Mouse (Mus musculus): ENCODE data around the gene Chst1. TPM values are rescaled to one million over a fixed set of nuclear protein-coding genes. Genes with fewer than 3 reads are reported as not detected.

The Chst1 gene
- polyA plus RNA-seq, 1 experiment, result 57.7 TPM

DNA sequence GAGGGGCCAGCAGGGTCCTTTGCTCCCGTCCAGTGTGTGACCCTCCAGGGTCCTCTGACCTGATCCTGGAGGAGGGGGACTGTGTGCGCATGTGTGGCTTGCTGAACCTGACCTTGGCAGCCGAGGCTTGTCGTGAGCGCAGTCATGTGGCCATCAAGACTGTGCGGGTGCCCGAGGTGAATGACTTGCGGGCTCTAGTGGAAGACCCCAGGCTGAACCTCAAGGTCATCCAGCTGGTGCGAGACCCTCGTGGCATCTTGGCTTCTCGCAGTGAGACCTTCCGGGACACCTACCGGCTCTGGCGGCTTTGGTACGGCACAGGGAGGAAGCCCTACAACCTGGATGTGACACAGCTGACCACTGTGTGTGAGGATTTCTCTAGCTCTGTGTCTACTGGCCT is 14.1 kb downstream of the Chst1 start:
- H3K4me3 ChIP-seq (replicated peaks; ENCODE audit: insufficient read depth, low read depth, low read length), result no peak overlapping the region
- WGBS, result 84% methylated on average over 15 of the region's 15 CpGs
- no peak for TF ChIP-seq CTCF (IDR thresholded peaks at IDR 0.05; ENCODE audit: borderline replicate concordance, insufficient read depth, low read depth, low read length)
- no peak for TF ChIP-seq POLR2A (IDR thresholded peaks at IDR 0.05; ENCODE audit: borderline replicate concordance, insufficient read depth, low read length)
- no peak for DNase-seq
- H3K27me3 ChIP-seq (ENCODE audit: control insufficient read depth, insufficient read depth, low read length), result no peaks in the 10 kb centered on the region
- H3K27ac ChIP-seq (ENCODE audit: insufficient read depth, low read length), result no peak overlapping the region
- H3K4me1 ChIP-seq (ENCODE audit: control insufficient read depth, insufficient read depth, low read length), result peaks cover 3% of the 10 kb centered on the region; the same call in 1 of the 2 replicates

DNA sequence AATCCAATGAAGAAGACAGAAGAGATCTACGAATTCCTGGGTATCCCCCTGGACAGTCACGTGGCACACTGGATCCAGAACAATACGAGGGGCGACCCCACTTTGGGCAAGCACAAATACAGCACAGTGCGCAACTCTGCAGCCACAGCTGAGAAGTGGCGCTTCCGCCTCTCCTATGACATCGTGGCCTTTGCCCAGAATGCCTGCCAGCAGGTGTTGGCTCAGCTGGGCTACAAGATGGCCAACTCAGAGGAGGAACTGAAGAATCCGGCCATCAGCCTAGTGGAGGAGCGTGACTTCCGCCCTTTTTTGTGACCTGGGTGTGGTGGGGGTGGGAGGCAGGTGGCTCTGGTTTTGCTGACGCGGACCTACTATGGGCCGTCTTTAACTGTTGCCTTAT is 14.6 kb downstream of the Chst1 start:
- H3K4me3 ChIP-seq (replicated peaks; ENCODE audit: insufficient read depth, low read depth, low read length), result no peak overlapping the region
- WGBS, result 56% methylated on average over 14 of the region's 14 CpGs
- peaks cover 3% of the 10 kb centered on the region; the same call in 1 of the 2 replicates for H3K4me1 ChIP-seq (ENCODE audit: control insufficient read depth, insufficient read depth, low read length)
- no peak for TF ChIP-seq CTCF (IDR thresholded peaks at IDR 0.05; ENCODE audit: borderline replicate concordance, insufficient read depth, low read depth, low read length)
- TF ChIP-seq POLR2A (IDR thresholded peaks at IDR 0.05; ENCODE audit: borderline replicate concordance, insufficient read depth, low read length), result no peak
- H3K27me3 ChIP-seq (ENCODE audit: control insufficient read depth, insufficient read depth, low read length), result no peaks in the 10 kb centered on the region
- no peak overlapping the region for H3K27ac ChIP-seq (ENCODE audit: insufficient read depth, low read length)
- no peak for DNase-seq

DNA sequence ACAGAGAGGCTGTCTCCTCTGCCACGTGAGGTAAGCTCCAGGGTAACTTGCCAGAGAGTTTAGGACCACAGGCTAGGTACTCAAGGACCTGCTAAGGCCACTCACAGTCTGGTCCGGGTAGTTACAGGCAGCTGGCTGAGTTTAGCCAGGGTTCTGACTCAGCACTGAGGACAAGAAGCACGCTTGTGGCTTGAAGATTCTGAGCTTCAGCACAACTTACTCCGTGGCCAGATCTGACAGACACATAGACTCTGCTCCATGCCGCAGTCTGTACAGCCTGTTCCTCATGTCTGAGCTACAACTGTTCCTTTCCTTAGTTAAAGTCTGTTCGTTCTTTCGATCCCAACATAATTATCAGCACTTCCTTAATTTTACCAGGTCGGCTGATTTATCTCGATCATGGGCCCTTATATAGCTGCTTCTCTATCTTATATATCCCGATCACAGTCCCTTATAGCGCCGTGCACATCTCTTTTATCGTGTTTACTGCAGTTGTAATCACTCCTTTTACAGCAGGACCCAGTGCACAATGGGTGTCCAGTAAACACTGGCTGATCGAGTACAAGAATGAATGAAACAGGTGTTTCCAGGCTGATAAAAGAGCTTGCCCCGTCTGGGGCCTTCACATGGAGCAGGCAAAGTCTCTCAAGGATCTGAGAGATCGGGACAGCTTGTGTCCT is 17.7 kb downstream of the Chst1 start:
- 76% methylated on average over 16 of the region's 16 CpGs for WGBS
- no peak for TF ChIP-seq CTCF (IDR thresholded peaks at IDR 0.05; ENCODE audit: borderline replicate concordance, insufficient read depth, low read depth, low read length)
- TF ChIP-seq POLR2A (IDR thresholded peaks at IDR 0.05; ENCODE audit: borderline replicate concordance, insufficient read depth, low read length), result no peak
- no peak for DNase-seq
- Histone ChIP-seq H3K27ac (ENCODE audit: insufficient read depth, low read length) (no peak overlapping the region), H3K4me1 (ENCODE audit: control insufficient read depth, insufficient read depth, low read length) (peaks cover 3% of the 10 kb centered on the region; the same call in 1 of the 2 replicates), H3K4me3 (replicated peaks; ENCODE audit: insufficient read depth, low read depth, low read length) (no peak overlapping the region), H3K27me3 (ENCODE audit: control insufficient read depth, insufficient read depth, low read length) (no peaks in the 10 kb centered on the region)

DNA sequence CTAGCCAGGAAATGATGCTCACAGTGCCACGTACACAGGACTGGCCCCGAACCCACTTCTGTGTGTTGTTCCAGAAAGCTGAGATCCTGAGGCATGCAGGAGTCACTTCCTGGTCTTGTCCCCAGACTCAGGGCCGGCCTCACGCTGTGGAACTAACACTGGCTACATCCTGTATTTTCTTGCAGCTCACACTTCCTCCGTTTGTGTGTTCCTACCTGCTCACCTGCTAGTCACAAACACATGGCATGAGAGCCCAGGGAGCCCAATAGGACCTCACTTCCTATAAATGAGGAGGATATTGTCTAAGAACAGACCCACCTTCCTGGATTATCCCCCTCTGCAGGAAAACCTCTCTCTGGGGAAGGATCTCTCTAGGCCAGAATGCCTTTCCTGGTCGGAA is 18.5 kb downstream of the Chst1 start:
- Histone ChIP-seq H3K27me3 (ENCODE audit: control insufficient read depth, insufficient read depth, low read length) (no peaks in the 10 kb centered on the region), H3K27ac (ENCODE audit: insufficient read depth, low read length) (no peak overlapping the region), H3K4me1 (ENCODE audit: control insufficient read depth, insufficient read depth, low read length) (peaks cover 3% of the 10 kb centered on the region; the same call in 1 of the 2 replicates), H3K4me3 (replicated peaks; ENCODE audit: insufficient read depth, low read depth, low read length) (no peak overlapping the region)
- 81% methylated on average over 6 of the region's 6 CpGs for WGBS
- TF ChIP-seq POLR2A (IDR thresholded peaks at IDR 0.05; ENCODE audit: borderline replicate concordance, insufficient read depth, low read length) (no peak), CTCF (IDR thresholded peaks at IDR 0.05; ENCODE audit: borderline replicate concordance, insufficient read depth, low read depth, low read length) (no peak)
- no peak for DNase-seq

DNA sequence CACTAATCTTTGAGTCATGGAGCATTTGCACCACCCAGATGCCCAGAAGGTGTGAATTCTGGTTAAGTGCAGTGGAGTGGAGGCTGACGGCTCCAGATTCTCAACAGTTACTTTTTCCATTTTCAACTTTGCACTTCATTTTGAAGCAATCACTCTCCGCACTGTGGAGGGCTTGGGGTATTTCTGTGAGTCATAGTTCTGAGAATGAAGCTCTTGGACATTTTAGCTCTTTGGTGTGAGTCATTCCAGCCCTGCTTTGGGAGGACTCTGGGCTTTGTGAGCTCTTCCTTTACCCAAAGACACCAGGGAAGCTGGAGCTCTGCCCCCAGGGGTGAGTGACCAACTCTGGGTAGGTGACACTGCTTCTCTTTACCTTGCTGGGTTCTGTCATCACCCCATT is 28.1 kb downstream of the Chst1 start:
- H3K27ac ChIP-seq (ENCODE audit: insufficient read depth, low read length), result no peak overlapping the region
- H3K27me3 ChIP-seq (ENCODE audit: control insufficient read depth, insufficient read depth, low read length), result no peaks in the 10 kb centered on the region
- H3K4me1 ChIP-seq (ENCODE audit: control insufficient read depth, insufficient read depth, low read length), result no peaks in the 10 kb centered on the region
- DNase-seq, result no peak
- no peak overlapping the region for H3K4me3 ChIP-seq (replicated peaks; ENCODE audit: insufficient read depth, low read depth, low read length)
- no peak for TF ChIP-seq CTCF (IDR thresholded peaks at IDR 0.05; ENCODE audit: borderline replicate concordance, insufficient read depth, low read depth, low read length)
- no peak for TF ChIP-seq POLR2A (IDR thresholded peaks at IDR 0.05; ENCODE audit: borderline replicate concordance, insufficient read depth, low read length)
- WGBS, result 87% methylated on average over 2 of the region's 2 CpGs

DNA sequence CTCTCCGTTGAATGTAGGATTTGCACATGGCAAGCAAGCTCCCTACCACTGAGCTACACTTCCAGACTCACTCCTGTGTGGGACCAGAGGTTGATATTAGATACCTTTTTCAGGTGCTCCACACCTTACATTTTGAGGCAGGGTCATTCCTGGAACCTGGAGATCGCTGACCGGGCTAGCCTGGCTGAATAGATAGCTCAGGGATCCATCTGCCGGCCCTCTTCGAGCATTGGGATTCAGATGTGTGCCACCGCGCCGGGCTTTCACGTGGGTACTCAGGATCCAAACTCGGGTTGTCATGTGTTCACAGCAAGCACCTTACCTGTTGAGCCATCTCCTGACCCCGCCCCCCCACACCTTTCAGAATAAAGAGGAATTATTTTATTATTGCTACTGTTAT is 31.3 kb downstream of the Chst1 start:
- no peak for DNase-seq
- Histone ChIP-seq H3K27me3 (ENCODE audit: control insufficient read depth, insufficient read depth, low read length) (no peaks in the 10 kb centered on the region), H3K4me1 (ENCODE audit: control insufficient read depth, insufficient read depth, low read length) (no peaks in the 10 kb centered on the region), H3K27ac (ENCODE audit: insufficient read depth, low read length) (no peak overlapping the region), H3K4me3 (replicated peaks; ENCODE audit: insufficient read depth, low read depth, low read length) (no peak overlapping the region)
- WGBS, result 92% methylated on average over 11 of the region's 11 CpGs
- no peak for TF ChIP-seq CTCF (IDR thresholded peaks at IDR 0.05; ENCODE audit: borderline replicate concordance, insufficient read depth, low read depth, low read length)
- no peak for TF ChIP-seq POLR2A (IDR thresholded peaks at IDR 0.05; ENCODE audit: borderline replicate concordance, insufficient read depth, low read length)

DNA sequence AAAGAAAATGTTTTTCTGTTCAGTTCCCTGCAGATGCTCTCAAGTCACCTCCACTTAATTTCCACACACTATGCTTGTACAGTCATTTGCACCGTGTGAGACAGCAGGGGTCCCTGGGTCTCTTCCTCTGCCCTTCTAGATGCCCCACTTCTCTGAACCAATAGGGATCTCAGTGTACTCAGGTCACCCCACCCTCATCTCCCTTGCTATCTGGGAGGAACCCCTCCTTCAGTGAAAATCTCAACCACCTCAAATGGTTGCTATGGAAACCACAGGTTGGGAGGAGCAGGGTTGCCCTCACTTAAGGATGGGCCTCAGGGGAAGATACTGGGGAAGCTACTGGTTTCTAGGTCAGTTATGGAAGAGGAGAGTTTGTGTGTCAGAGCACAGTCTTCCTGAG is 32.5 kb downstream of the Chst1 start:
- Histone ChIP-seq H3K4me3 (replicated peaks; ENCODE audit: insufficient read depth, low read depth, low read length) (no peak overlapping the region), H3K4me1 (ENCODE audit: control insufficient read depth, insufficient read depth, low read length) (no peaks in the 10 kb centered on the region), H3K27me3 (ENCODE audit: control insufficient read depth, insufficient read depth, low read length) (no peaks in the 10 kb centered on the region), H3K27ac (ENCODE audit: insufficient read depth, low read length) (no peak overlapping the region)
- 22% methylated on average over 1 of the region's 1 CpGs for WGBS
- no peak for DNase-seq
- no peak for TF ChIP-seq CTCF (IDR thresholded peaks at IDR 0.05; ENCODE audit: borderline replicate concordance, insufficient read depth, low read depth, low read length)
- TF ChIP-seq POLR2A (IDR thresholded peaks at IDR 0.05; ENCODE audit: borderline replicate concordance, insufficient read depth, low read length), result no peak

DNA sequence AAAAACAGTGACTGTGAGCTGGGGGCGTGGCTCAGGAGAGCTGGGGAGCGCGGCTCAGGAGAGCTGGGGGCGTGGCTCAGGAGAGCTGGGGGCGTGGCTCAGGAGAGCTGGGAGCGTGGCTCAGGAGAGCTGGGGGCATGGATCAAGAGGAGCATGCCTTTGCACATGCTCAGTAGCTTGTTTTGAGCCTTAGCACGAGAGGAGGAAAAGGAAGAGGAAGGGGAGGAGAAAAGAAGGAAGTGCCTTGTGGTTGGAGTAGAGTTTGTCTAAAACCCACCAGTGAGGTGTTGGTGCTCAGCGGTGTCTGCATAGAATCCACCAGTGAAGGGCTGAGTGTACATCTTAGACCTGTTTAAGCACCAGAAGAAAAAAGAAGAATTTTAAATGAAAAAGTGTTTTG is 41.0 kb downstream of the Chst1 start:
- 41% methylated on average over 8 of the region's 8 CpGs for WGBS
- DNase-seq, result no peak
- Histone ChIP-seq H3K27ac (ENCODE audit: insufficient read depth, low read length) (no peak overlapping the region), H3K4me3 (replicated peaks; ENCODE audit: insufficient read depth, low read depth, low read length) (no peak overlapping the region), H3K4me1 (ENCODE audit: control insufficient read depth, insufficient read depth, low read length) (no peaks in the 10 kb centered on the region), H3K27me3 (ENCODE audit: control insufficient read depth, insufficient read depth, low read length) (no peaks in the 10 kb centered on the region; the same call in 1 of the 2 replicates)
- TF ChIP-seq POLR2A (IDR thresholded peaks at IDR 0.05; ENCODE audit: borderline replicate concordance, insufficient read depth, low read length) (no peak), CTCF (IDR thresholded peaks at IDR 0.05; ENCODE audit: borderline replicate concordance, insufficient read depth, low read depth, low read length) (no peak)
